Mouse (Mus musculus) megakaryocyte, embryonic 14.5 days (primary cell): ENCODE measurements around the gene Ube2d1. TPM values are rescaled to one million over a fixed set of nuclear protein-coding genes. Genes with fewer than 3 reads are reported as not detected.

Experiments
- H3K27me3 ChIP-seq: replicated peaks from 2 replicates; pipeline ENCODE3; 2012; ENCODE audit warnings: inconsistent platforms
- H3K36me3 ChIP-seq: replicated peaks from 2 replicates; pipeline ENCODE3; 2012; ENCODE audit warnings: low read length, inconsistent platforms, mixed read lengths
- H3K4me1 ChIP-seq: 2 replicates; pipeline ENCODE4 v1.6.1; 2012; ENCODE audit warnings: inconsistent platforms
- H3K4me3 ChIP-seq: replicated peaks from 2 replicates; pipeline ENCODE3; 2012; ENCODE audit warnings: moderate library complexity, mild to moderate bottlenecking, inconsistent platforms
- H3K9me3 ChIP-seq: 2 replicates; pipeline ENCODE4 v1.6.1; 2012; ENCODE audit warnings: inconsistent platforms
- FLI1 ChIP-seq: IDR thresholded peaks from 2 replicates; pipeline ENCODE4 v1.6.1; 2012; ENCODE audit warnings: low read length, inconsistent platforms, mixed read lengths
- GATA1 ChIP-seq: IDR thresholded peaks from 3 replicates; pipeline ENCODE4 v1.6.1; 2012; ENCODE audit warnings: mixed read lengths, low read length, inconsistent platforms, borderline replicate concordance
- polyA plus RNA-seq: library from polyadenylated mRNA; stranded (reverse); fragments of >175 nt; gene quantifications from 2 replicates; pipeline ENCODE4 v1.2.3, GENCODE M21; 2012; ENCODE audit warnings: low replicate concordance; ENCODE audit not compliant: insufficient read depth

Ube2d1 gene
- polyA plus RNA-seq, 1 experiment = 5.0 TPM

DNA sequence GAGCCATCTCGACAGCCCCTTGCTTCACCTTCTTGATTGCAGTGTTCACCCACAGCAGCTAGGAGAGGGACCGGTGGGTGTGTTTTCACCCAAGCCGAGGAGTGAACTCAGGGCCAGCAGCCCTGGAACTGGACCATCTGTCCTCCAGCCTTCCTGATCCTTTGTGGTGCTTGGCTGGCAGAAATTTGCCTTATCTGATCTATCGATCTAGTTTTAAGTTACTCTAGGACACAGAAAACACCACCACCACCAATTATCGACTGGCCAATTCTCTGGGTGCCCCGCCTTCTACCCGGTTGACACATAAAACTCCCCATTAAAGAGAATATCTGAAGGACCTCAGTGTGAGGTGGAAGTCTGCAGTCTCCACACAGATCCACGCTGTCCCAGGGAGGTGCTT lies 38.6 kb upstream of the Ube2d1 start:
- H3K4me1 ChIP-seq = peaks cover 10% of the 10 kb centered on the region; the same call in 1 of the 2 replicates
- peaks cover 7% of the 10 kb centered on the region for H3K36me3 ChIP-seq
- no peak overlapping the region for H3K4me3 ChIP-seq
- peaks cover 4% of the 10 kb centered on the region for H3K27me3 ChIP-seq
- no peak for TF ChIP-seq FLI1
- TF ChIP-seq GATA1 = no peak
- H3K9me3 ChIP-seq = no peaks in the 10 kb centered on the region

DNA sequence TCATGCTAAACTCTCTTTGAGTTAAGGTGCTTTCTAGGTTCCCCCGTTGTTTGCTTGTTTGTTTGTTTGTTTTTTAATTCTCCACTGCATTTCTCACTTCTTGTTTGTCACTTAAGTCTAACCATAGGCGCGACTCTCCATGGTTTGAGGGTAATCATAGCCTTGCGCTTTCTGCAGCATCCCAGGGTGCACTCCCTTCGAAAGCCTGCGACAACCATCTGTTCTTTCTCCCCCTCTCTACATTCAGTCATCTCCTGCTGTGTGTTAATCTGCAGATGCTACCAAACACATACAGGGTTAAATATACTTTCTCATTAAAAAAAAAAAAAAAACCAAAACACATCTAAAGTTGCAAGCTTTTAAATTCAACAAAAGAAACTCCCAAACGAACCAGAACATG lies 31.4 kb upstream of the Ube2d1 start:
- Histone ChIP-seq H3K4me3 (no peak overlapping the region), H3K27me3 (peaks cover 2% of the 10 kb centered on the region), H3K9me3 (no peaks in the 10 kb centered on the region), H3K4me1 (peaks cover 6% of the 10 kb centered on the region; the same call in 1 of the 2 replicates), H3K36me3 (no peaks in the 10 kb centered on the region)
- TF ChIP-seq GATA1 (no peak), FLI1 (no peak)

DNA sequence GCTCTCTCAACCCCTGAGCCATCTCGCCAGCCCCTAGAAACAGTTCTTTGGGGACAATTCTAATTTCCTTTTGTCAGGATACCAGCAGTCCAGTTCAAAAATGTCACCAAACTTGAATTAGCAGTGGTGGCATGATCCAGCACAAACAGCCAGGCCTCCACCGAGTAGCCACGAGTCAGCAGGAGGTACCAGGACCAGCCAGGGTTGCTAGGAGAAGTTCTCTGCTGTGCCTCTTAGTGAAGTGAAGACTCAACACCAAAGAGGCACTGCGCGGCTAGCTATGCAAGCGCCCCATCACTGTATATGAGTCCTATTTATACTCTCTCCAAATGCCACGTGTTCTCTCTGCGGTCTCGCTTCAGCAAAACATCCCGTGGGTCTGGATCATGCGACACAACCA lies 31.0 kb upstream of the Ube2d1 start:
- H3K27me3 ChIP-seq = peaks cover 2% of the 10 kb centered on the region
- H3K36me3 ChIP-seq = no peaks in the 10 kb centered on the region
- no peak overlapping the region for H3K4me3 ChIP-seq
- peaks cover 1% of the 10 kb centered on the region; the same call in 1 of the 2 replicates for H3K4me1 ChIP-seq
- no peaks in the 10 kb centered on the region for H3K9me3 ChIP-seq
- no peak for TF ChIP-seq FLI1

DNA sequence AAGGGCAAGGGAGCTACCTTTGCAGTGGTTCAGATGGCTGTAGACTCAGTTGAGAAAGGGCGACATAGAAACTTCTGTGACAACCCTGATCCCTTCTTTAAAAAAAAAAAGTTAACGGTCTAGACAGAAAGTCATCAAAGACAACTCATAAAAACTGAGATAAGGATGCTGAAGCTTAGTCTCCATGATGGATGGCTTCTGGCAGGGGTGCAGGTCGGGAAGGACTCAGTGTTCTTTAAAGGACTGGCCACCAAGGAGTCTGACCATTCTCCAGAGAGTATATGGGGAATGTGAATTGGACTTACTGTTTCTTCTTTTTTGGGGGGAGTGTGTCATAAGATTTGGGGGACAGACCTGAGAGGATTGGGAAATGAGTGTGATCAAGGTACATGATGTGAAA lies 29.5 kb upstream of the Ube2d1 start:
- Histone ChIP-seq H3K4me3 (no peak overlapping the region), H3K36me3 (no peaks in the 10 kb centered on the region), H3K27me3 (peaks cover 2% of the 10 kb centered on the region), H3K9me3 (no peaks in the 10 kb centered on the region), H3K4me1 (no peaks in the 10 kb centered on the region)
- TF ChIP-seq GATA1 (no peak), FLI1 (no peak)

DNA sequence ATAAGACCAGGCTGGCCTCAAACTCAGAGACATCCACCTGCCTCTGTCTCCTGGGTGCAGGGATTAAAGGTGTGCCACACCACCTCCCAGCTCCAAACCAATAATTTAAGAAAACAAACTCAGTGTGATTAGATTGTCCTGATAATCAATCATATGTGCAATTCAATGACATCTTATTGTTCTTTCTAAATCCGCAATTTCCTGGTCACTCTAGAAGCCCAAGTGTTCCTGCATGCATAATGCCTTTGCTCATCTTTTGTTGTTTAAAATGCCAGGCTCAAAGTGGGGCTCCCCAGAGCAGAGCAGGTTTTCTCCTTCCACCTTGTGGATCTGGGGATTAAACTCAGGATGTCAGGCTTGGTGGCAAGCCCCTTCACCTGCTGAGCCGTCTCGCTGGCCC lies 25.2 kb upstream of the Ube2d1 start:
- Histone ChIP-seq H3K27me3 (no peaks in the 10 kb centered on the region), H3K4me3 (no peak overlapping the region), H3K36me3 (no peaks in the 10 kb centered on the region), H3K9me3 (no peaks in the 10 kb centered on the region), H3K4me1 (peaks cover 5% of the 10 kb centered on the region)
- TF ChIP-seq GATA1 = no peak
- no peak for TF ChIP-seq FLI1

DNA sequence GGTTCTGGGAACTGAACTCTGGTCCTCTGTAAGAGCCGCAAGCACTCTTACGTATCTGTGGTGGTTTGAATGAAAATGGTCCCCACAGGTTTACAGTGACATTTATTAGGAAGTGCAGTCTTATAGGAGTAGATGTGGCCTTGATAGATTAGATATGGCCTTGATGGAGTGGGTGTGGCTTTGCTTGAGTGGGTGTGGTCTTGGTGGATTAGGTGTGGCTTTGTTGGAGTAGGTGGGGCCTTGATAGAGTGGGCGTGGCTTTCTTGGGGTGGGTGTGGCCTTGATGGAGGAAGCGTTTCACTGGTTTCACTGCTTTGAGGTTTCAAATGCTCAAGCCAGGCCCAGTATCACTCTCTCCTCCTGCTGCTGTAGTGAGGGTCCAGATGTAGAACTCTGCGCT lies 23.1 kb upstream of the Ube2d1 start:
- TF ChIP-seq FLI1 (no peak), GATA1 (no peak)

DNA sequence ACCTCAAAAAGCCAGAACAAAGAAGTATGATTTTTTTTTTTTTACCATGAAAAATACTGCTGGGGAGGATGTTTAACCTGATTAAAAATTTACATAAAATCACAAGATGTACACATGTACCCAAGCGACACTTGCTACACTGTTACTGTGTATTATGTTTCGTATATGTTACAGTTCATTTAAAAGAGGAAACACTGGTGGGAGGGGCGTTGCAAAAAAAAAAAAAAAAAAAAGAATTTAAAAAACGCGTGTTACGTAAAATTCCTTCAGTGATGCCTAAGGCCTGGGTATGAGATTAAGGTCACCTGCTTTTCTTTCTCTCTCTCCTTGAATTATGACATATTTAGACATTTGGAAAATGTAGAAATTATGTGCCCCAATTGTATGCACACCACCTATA lies 21.7 kb upstream of the Ube2d1 start:
- H3K9me3 ChIP-seq = no peaks in the 10 kb centered on the region
- no peaks in the 10 kb centered on the region for H3K36me3 ChIP-seq
- H3K4me1 ChIP-seq = peaks cover 13% of the 10 kb centered on the region
- peak overlapping the region; percentile 90 for H3K4me3 ChIP-seq
- TF ChIP-seq FLI1 = no peak
- no peaks in the 10 kb centered on the region for H3K27me3 ChIP-seq

More for the DNA sequence above, 23.1 kb upstream of the Ube2d1 start:
- Histone ChIP-seq H3K4me3 (no peak overlapping the region), H3K4me1 (peaks cover 8% of the 10 kb centered on the region), H3K36me3 (no peaks in the 10 kb centered on the region), H3K27me3 (no peaks in the 10 kb centered on the region), H3K9me3 (no peaks in the 10 kb centered on the region)

DNA sequence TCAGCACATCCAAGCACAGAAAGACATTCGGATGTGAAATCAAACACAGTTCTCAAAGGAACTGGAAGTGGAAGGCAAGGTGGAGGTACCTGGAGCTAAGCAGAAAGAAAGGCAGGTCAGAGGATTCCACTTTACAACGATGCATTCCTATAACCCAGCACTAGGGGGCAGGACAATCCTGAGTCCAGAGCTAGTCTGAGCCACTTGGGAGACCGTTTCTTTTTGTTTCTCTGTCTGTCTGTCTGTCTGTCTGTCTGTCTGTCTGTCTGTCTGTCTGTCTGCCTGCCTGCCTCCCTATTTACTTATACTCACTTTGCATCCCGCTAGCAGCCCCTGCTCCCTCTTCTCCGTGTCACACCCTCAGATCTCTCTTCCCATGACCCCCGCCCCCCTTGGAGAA lies 21.1 kb upstream of the Ube2d1 start:
- H3K4me3 ChIP-seq = peak overlapping the region; percentile 90
- no peaks in the 10 kb centered on the region for H3K36me3 ChIP-seq
- no peaks in the 10 kb centered on the region for H3K9me3 ChIP-seq
- TF ChIP-seq FLI1 (no peak), GATA1 (no peak)
- peaks cover under 1% of the 10 kb centered on the region for H3K27me3 ChIP-seq
- H3K4me1 ChIP-seq = peaks cover 13% of the 10 kb centered on the region

DNA sequence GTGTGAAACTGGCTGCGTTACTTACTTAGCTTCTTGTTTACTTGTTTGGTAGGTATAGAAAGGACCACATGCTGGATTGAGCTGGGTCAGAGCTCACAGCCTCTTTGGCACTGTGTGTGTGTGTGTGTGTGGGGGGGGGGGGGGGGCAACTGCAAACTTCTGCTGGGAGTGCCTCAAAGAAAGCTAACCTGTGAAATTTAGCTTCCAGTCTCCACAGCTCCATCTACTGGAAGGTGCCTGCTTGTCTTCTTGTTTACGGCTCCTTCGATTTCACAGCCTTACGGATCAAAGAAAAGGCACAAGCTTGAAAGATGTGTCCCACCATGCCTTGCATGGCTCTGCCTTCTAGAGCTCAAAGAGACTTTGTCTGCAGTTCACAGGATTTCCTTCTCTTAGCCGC lies 17.4 kb upstream of the Ube2d1 start:
- Histone ChIP-seq H3K4me1 (peaks cover 19% of the 10 kb centered on the region), H3K9me3 (no peaks in the 10 kb centered on the region), H3K36me3 (no peaks in the 10 kb centered on the region), H3K27me3 (peaks cover 10% of the 10 kb centered on the region), H3K4me3 (peak overlapping the region; percentile 8)
- TF ChIP-seq FLI1 = no peak
- TF ChIP-seq GATA1 = no peak

DNA sequence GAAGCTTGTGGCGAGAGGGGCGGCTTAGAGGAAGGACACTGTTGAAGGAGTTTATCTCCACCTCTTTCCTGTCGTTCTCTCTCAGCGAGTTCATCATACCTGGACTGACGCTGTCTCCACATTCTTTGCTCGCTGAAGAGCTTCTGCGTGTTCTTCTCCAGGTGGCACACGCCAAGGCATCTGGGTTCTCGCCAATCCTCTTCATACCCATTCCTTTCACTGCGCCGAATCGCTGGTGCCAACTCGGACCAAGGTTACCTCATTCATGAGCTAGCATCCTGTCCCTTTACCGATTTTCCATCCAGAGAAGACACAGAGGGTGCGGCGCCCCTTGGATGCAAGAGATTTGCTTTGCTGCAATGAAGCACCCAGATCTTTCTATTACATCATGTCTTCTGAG lies 15.1 kb upstream of the Ube2d1 start:
- TF ChIP-seq GATA1 (no peak), FLI1 (no peak)
- Histone ChIP-seq H3K9me3 (no peaks in the 10 kb centered on the region), H3K27me3 (peaks cover 10% of the 10 kb centered on the region), H3K36me3 (no peaks in the 10 kb centered on the region), H3K4me3 (no peak overlapping the region), H3K4me1 (peaks cover 15% of the 10 kb centered on the region)

DNA sequence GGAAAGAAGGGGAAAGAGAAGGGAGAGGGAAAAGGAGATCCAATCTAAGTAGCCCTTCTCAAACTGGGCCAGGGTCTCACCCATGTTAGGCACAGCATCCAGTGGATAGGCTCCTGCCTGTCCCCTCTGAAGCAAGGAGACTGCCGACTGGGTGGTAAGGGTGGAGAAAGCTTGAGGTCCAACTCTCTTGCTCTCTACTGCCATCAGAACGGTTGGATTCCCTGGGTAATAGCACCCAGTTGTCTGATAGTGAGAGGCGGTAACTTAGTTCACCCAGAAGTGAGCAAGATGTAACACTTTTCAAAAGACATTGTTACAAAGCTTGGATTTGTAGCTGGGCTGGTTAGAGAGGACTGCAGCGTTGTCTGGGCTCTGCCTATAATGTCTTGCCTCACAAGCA lies 8.2 kb upstream of the Ube2d1 start:
- peaks cover 24% of the 10 kb centered on the region for H3K4me1 ChIP-seq
- H3K36me3 ChIP-seq = no peaks in the 10 kb centered on the region
- no peak overlapping the region for H3K4me3 ChIP-seq
- peaks cover 4% of the 10 kb centered on the region for H3K27me3 ChIP-seq
- TF ChIP-seq FLI1 (no peak), GATA1 (no peak)
- H3K9me3 ChIP-seq = no peaks in the 10 kb centered on the region
